Mouse (Mus musculus) urinary bladder, postnatal 14 days (tissue): ENCODE results near the gene Slc7a6.

ENCODE experiments used
- DNase-seq: peaks from one replicate; pipeline ENCODE4 v3.0.0; 2021; ENCODE audit warnings: low spot score

Slc7a6 gene

GRCm38 (mm10) chr8:106140769-106141168 is 27.9 kb upstream of the Slc7a6 start:
- DNase-seq: peak; percentile 82

GRCm38 (mm10) chr8:106145331-106145730 is 23.3 kb upstream of the Slc7a6 start:
- no peak for DNase-seq

- no peak for DNase-seq
Measured at GRCm38 (mm10) chr8:106146014-106146413, 22.6 kb upstream of the Slc7a6 start.

- DNase-seq: peak; percentile 55
Measured at GRCm38 (mm10) chr8:106147868-106148565, 20.6 kb upstream of the Slc7a6 start.

GRCm38 (mm10) chr8:106149025-106149424 is 19.6 kb upstream of the Slc7a6 start:
- DNase-seq: no peak

GRCm38 (mm10) chr8:106149801-106150652 is 18.6 kb upstream of the Slc7a6 start, which contains the start of gene Pla2g15:
Gene Pla2g15, plus strand, starts transcription at chr8:106150399.
- DNase-seq: peak; percentile 94

- no peak for DNase-seq
Measured at GRCm38 (mm10) chr8:106150653-106151000, 18.0 kb upstream of the Slc7a6 start.

GRCm38 (mm10) chr8:106151041-106151440 is 17.6 kb upstream of the Slc7a6 start:
- no peak for DNase-seq

- DNase-seq: no peak
Measured at GRCm38 (mm10) chr8:106152876-106153275, 15.8 kb upstream of the Slc7a6 start.

GRCm38 (mm10) chr8:106157419-106157818 is 11.2 kb upstream of the Slc7a6 start:
- no peak for DNase-seq

- DNase-seq: no peak
Measured at GRCm38 (mm10) chr8:106158381-106158780, 10.3 kb upstream of the Slc7a6 start.

GRCm38 (mm10) chr8:106159876-106160275 is 8.8 kb upstream of the Slc7a6 start:
- no peak for DNase-seq

- DNase-seq: no peak
Measured at GRCm38 (mm10) chr8:106163251-106163650, 5.4 kb upstream of the Slc7a6 start.

- peak; percentile 80 for DNase-seq
Measured at GRCm38 (mm10) chr8:106165460-106165859, 3.2 kb upstream of the Slc7a6 start.

- peak; percentile 50 for DNase-seq
Measured at GRCm38 (mm10) chr8:106169017-106169933, 618 bp downstream of the Slc7a6 start.

- DNase-seq: no peak
Measured at GRCm38 (mm10) chr8:106169934-106170480, 1.4 kb downstream of the Slc7a6 start.

- no peak for DNase-seq
Measured at GRCm38 (mm10) chr8:106173566-106173965, 4.9 kb downstream of the Slc7a6 start.

- no peak for DNase-seq
Measured at GRCm38 (mm10) chr8:106176891-106177290, 8.2 kb downstream of the Slc7a6 start.

- DNase-seq: no peak
Measured at GRCm38 (mm10) chr8:106177594-106177993, 8.9 kb downstream of the Slc7a6 start.

- DNase-seq: no peak
Measured at GRCm38 (mm10) chr8:106178428-106178827, 9.8 kb downstream of the Slc7a6 start.

GRCm38 (mm10) chr8:106185628-106186270 is 17.1 kb downstream of the Slc7a6 start:
- DNase-seq: peak; percentile 43
